Mouse (Mus musculus) lung, postnatal 0 days (tissue): ENCODE results near the gene Eef1a1. TPM values are rescaled to one million over a fixed set of nuclear protein-coding genes. Genes with fewer than 3 reads are reported as not detected.

Experiments
- ATAC-seq: fragments of 200-750 bp; cut with Nextera tagmentation; 2 replicates; pipeline ENCODE4 v1.8.0; 2017; ENCODE audit warnings: moderate library complexity
- DNase-seq: peaks from one replicate; pipeline ENCODE4 v3.0.0-alpha.2; 2016; ENCODE audit warnings: low spot score
- H3K27ac ChIP-seq: fragments of 300-500 bp; sonication (generic); 2 replicates; pipeline ENCODE4 v1.5.1; 2014; ENCODE audit warnings: antibody characterized with exemption, mild to moderate bottlenecking, low read length, mixed read lengths
- H3K27me3 ChIP-seq: fragments of 300-500 bp; sonication (generic); replicated peaks from 2 replicates; pipeline ENCODE4 v1.6.1; 2014; ENCODE audit warnings: low read length, mixed read lengths; ENCODE audit not compliant: insufficient read depth
- H3K36me3 ChIP-seq: fragments of 300-500 bp; sonication (generic); 2 replicates; pipeline ENCODE4 v1.6.1; 2014; ENCODE audit warnings: low read length, mixed read lengths; ENCODE audit not compliant: insufficient read depth
- H3K4me1 ChIP-seq: fragments of 300-500 bp; sonication (generic); 2 replicates; pipeline ENCODE4 v1.6.1; 2014; ENCODE audit warnings: antibody characterized with exemption, low read depth, low read length, mixed read lengths; ENCODE audit not compliant: insufficient read depth
- H3K4me2 ChIP-seq: fragments of 300-500 bp; sonication (generic); replicated peaks from 2 replicates; pipeline ENCODE4 v1.6.1; 2014; ENCODE audit warnings: low read depth, mild to moderate bottlenecking, low read length, moderate library complexity, mixed read lengths
- H3K4me3 ChIP-seq: fragments of 300-500 bp; sonication (generic); 2 replicates; pipeline ENCODE4 v1.5.1; 2014; ENCODE audit warnings: low read depth, low read length
- H3K9ac ChIP-seq: fragments of 300-500 bp; sonication (generic); replicated peaks from 2 replicates; pipeline ENCODE4 v1.6.1; 2014; ENCODE audit warnings: low read depth, mild to moderate bottlenecking
- H3K9me3 ChIP-seq: fragments of 300-500 bp; sonication (generic); 2 replicates; pipeline ENCODE4 v1.6.1; 2016; ENCODE audit warnings: low read length, mixed read lengths
- CTCF ChIP-seq: IDR thresholded peaks from 2 replicates; pipeline ENCODE4 v1.5.1; 2016; ENCODE audit warnings: antibody characterized with exemption, mild to moderate bottlenecking
- EP300 ChIP-seq: IDR thresholded peaks from 2 replicates; pipeline ENCODE4 v1.6.1; 2016; ENCODE audit warnings: antibody characterized with exemption, mild to moderate bottlenecking, control low read depth
- WGBS: fragments of 180-500 bp; shearing (Covaris S2); extraction: QIAGEN DNeasy Blood & Tissue Kit; methylation state at CpG from one replicate; pipeline ENCODE4 v1.1.7; 2014; 5-methylcytosine and 5-hydroxymethylcytosine counted together
- polyA plus RNA-seq: library from polyadenylated mRNA; unstranded; fragments of >200 nt; fragmentation: Nextera tagmentation; extraction: Ambion mirVana; gene quantifications from 2 replicates; pipeline ENCODE4 v1.2.1, GENCODE M21; 2015

Gene Eef1a1
- polyA plus RNA-seq, 1 experiment from 2014 or later: 2,930 TPM

- H3K4me1 ChIP-seq: no peaks in the 10 kb centered on the region
- no peak for TF ChIP-seq EP300
- no peak for TF ChIP-seq CTCF
- H3K9ac ChIP-seq: no peak overlapping the region
- H3K4me2 ChIP-seq: no peak overlapping the region
- WGBS: 90% methylated on average over 5 of the region's 5 CpGs
- no peaks in the 10 kb centered on the region for H3K9me3 ChIP-seq
- no peak overlapping the region for H3K27ac ChIP-seq
- no peak overlapping the region for H3K4me3 ChIP-seq
- ATAC-seq (no peak), DNase-seq (no peak)
- no peaks in the 10 kb centered on the region for H3K27me3 ChIP-seq
- no peaks in the 10 kb centered on the region for H3K36me3 ChIP-seq
Measured at GRCm38 (mm10) chr9:78511705-78512104, 22.8 kb upstream of the Eef1a1 start.

DNA sequence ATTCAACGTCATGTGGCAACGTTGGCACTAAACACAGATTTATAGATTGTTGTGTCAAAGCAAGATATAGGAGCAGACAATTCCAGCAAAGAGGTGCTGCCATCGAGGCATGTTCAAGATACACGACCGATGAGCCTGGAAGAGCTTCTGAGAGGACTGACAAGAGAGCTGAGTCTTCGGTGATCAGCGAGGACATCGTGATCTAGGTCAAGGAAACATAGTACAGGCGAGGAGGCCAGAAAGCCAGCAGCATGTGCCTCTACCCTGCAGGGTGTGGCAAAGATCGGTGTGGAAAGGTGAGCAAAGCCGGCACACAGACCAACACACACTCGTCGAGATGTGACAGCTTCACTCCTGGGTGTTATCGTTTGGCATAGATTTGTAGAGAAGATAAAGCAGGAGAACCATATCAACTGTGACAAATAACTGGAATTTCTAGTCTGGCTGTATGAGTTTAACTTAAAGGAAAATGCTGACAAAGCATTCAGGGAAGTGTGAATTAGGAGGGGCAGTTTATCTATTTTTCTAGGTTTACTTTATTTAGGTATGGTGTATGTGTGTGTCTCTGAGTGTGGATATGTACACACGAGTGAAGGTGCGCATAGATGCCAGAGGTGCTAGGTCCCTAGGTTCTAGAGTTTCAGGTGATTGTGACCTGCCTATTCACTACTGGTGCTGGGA is 19.3 kb upstream of the Eef1a1 start:
- Histone ChIP-seq H3K4me3 (no peak overlapping the region), H3K4me1 (peaks cover 4% of the 10 kb centered on the region; the same call in 1 of the 2 replicates)
- 76% methylated on average over 16 of the region's 16 CpGs for WGBS

DNA sequence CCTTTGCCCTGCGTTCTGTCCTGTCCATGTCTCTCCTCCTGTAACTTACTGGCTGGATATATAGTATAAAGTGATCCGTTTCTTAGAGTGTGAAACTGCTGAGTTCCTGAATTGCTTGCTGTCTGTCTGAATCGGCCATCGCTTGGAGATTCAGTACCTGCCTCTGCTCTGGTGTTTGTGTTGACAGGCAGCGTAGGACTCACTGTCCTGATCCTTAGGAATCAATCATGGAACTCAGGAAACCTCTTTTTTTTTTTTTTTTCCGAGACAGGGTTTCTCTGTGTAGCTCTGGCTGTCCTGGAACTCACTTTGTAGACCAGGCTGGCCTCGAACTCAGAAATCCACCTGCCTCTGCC is 17.7 kb upstream of the Eef1a1 start:
- H3K27ac ChIP-seq: no peak overlapping the region
- no peaks in the 10 kb centered on the region for H3K36me3 ChIP-seq
- ATAC-seq: no peak
- peaks cover 4% of the 10 kb centered on the region; the same call in 1 of the 2 replicates for H3K4me1 ChIP-seq
- H3K4me3 ChIP-seq: no peak overlapping the region
- H3K4me2 ChIP-seq: no peak overlapping the region
- H3K27me3 ChIP-seq: no peaks in the 10 kb centered on the region
- H3K9ac ChIP-seq: no peak overlapping the region
- 75% methylated on average over 7 of the region's 7 CpGs for WGBS
- DNase-seq: no peak
- H3K9me3 ChIP-seq: no peaks in the 10 kb centered on the region
- no peak for TF ChIP-seq EP300
- no peak for TF ChIP-seq CTCF

More for the DNA sequence above, 19.3 kb upstream of the Eef1a1 start:
- ATAC-seq (no peak), DNase-seq (no peak)
- no peak overlapping the region for H3K27ac ChIP-seq
- TF ChIP-seq EP300: no peak
- no peak for TF ChIP-seq CTCF
- H3K4me2 ChIP-seq: no peak overlapping the region
- H3K27me3 ChIP-seq: no peaks in the 10 kb centered on the region
- no peaks in the 10 kb centered on the region for H3K36me3 ChIP-seq
- H3K9ac ChIP-seq: no peak overlapping the region
- no peaks in the 10 kb centered on the region for H3K9me3 ChIP-seq

GRCm38 (mm10) chr9:78506002-78506721 is 17.2 kb upstream of the Eef1a1 start:
- peaks cover 4% of the 10 kb centered on the region; the same call in 1 of the 2 replicates for H3K4me1 ChIP-seq
- no peak for ATAC-seq
- no peak overlapping the region for H3K4me3 ChIP-seq
- H3K27ac ChIP-seq: no peak overlapping the region
- WGBS: 38% methylated on average over 11 of the region's 11 CpGs
- H3K27me3 ChIP-seq: no peaks in the 10 kb centered on the region
- H3K4me2 ChIP-seq: no peak overlapping the region
- H3K36me3 ChIP-seq: no peaks in the 10 kb centered on the region
- no peak for TF ChIP-seq EP300
- no peak for TF ChIP-seq CTCF
- DNase-seq: no peak
- no peaks in the 10 kb centered on the region for H3K9me3 ChIP-seq
- H3K9ac ChIP-seq: no peak overlapping the region

GRCm38 (mm10) chr9:78505223-78505622 is 16.3 kb upstream of the Eef1a1 start:
- no peak for DNase-seq
- Histone ChIP-seq H3K27me3 (no peaks in the 10 kb centered on the region), H3K4me3 (no peak overlapping the region), H3K36me3 (no peaks in the 10 kb centered on the region), H3K4me1 (peaks cover 4% of the 10 kb centered on the region; the same call in 1 of the 2 replicates), H3K9ac (no peak overlapping the region), H3K4me2 (no peak overlapping the region), H3K9me3 (no peaks in the 10 kb centered on the region), H3K27ac (no peak overlapping the region)
- WGBS: 92% methylated on average over 6 of the region's 6 CpGs
- TF ChIP-seq CTCF: no peak
- ATAC-seq: no peak

GRCm38 (mm10) chr9:78504679-78505078 is 15.7 kb upstream of the Eef1a1 start:
- Histone ChIP-seq H3K9ac (no peak overlapping the region), H3K27ac (no peak overlapping the region), H3K36me3 (no peaks in the 10 kb centered on the region), H3K4me3 (no peak overlapping the region), H3K4me2 (no peak overlapping the region), H3K27me3 (no peaks in the 10 kb centered on the region), H3K9me3 (no peaks in the 10 kb centered on the region), H3K4me1 (peaks cover 4% of the 10 kb centered on the region; the same call in 1 of the 2 replicates)
- DNase-seq: no peak
- 53% methylated on average over 3 of the region's 3 CpGs for WGBS
- ATAC-seq: no peak
- TF ChIP-seq CTCF: no peak
- no peak for TF ChIP-seq EP300
